Mouse (Mus musculus) myocyte (in vitro differentiated cells): Measurements from ENCODE around the gene 4931429L15Rik. TPM values are rescaled to one million over a fixed set of nuclear protein-coding genes. Genes with fewer than 3 reads are reported as not detected.
"Not testable (repeated sequence)": the region's sequence is repeated elsewhere in the genome, so short reads cannot be mapped to it uniquely, and the experiment has no call there.

ENCODE experiments used
- H3K27me3 ChIP-seq: one replicate; pipeline ENCODE4 v1.6.1; 2011; ENCODE audit not compliant: control insufficient read depth, insufficient read depth, insufficient read length
- H3K36me3 ChIP-seq: one replicate; pipeline ENCODE4 v1.6.1; 2011; ENCODE audit not compliant: control insufficient read depth, insufficient read depth
- H3K4me2 ChIP-seq: one replicate; pipeline ENCODE4 v1.6.1; 2011; ENCODE audit warnings: low read depth, control low read depth
- H3K4me3 ChIP-seq: one replicate; pipeline ENCODE4 v1.5.1; 2011; ENCODE audit warnings: mild to moderate bottlenecking, control low read depth, moderate library complexity
- H3K79me2 ChIP-seq: one replicate; pipeline ENCODE4 v1.6.1; 2011; ENCODE audit not compliant: control insufficient read depth, insufficient read depth
- H3ac ChIP-seq: one replicate; pipeline ENCODE4 v1.6.1; 2011; ENCODE audit not compliant: control insufficient read depth, insufficient read length
- CEBPB ChIP-seq: IDR thresholded peaks from 2 replicates; pipeline ENCODE4 v1.6.1; 2011; ENCODE audit warnings: mild to moderate bottlenecking, moderate library complexity; ENCODE audit not compliant: poor library complexity, insufficient read depth, severe bottlenecking
- E2F4 ChIP-seq: IDR thresholded peaks from one replicate; pipeline ENCODE4 v1.6.1; 2011; ENCODE audit warnings: mild to moderate bottlenecking, control low read depth, moderate library complexity; ENCODE audit not compliant: insufficient read depth
- MAX ChIP-seq: IDR thresholded peaks from one replicate; pipeline ENCODE4 v1.6.1; 2011; ENCODE audit warnings: low read depth, mild to moderate bottlenecking, control low read depth
- MYOD1 ChIP-seq, 3 experiments: IDR thresholded peaks; one replicate each; pipeline ENCODE4 v1.6.1; 2011; ENCODE audit warnings: control low read depth in 2 of 3, low read depth in 2 of 3, mild to moderate bottlenecking in 2 of 3, moderate library complexity in 1 of 3; ENCODE audit not compliant: insufficient read length in 2 of 3, control insufficient read depth in 1 of 3
- MYOG ChIP-seq, 3 experiments: IDR thresholded peaks; one replicate each; pipeline ENCODE4 v1.6.1; 2011; ENCODE audit warnings: control low read depth in 2 of 3, low read depth in 2 of 3, mild to moderate bottlenecking in 2 of 3; ENCODE audit not compliant: insufficient read length in 2 of 3, control insufficient read depth in 1 of 3, insufficient read depth in 1 of 3
- POLR2A ChIP-seq: IDR thresholded peaks from one replicate; pipeline ENCODE4 v1.6.1; 2011; ENCODE audit warnings: low read depth, mild to moderate bottlenecking, control low read depth, moderate library complexity; ENCODE audit not compliant: insufficient read length
- POLR2AphosphoS2 ChIP-seq: IDR thresholded peaks from one replicate; pipeline ENCODE4 v1.6.1; 2011; ENCODE audit warnings: low read depth, control low read depth; ENCODE audit not compliant: insufficient read length
- REST ChIP-seq: IDR thresholded peaks from one replicate; pipeline ENCODE4 v1.6.1; 2011; ENCODE audit warnings: mild to moderate bottlenecking, control low read depth, moderate library complexity; ENCODE audit not compliant: insufficient read depth, insufficient read length
- SRF ChIP-seq: IDR thresholded peaks from one replicate; pipeline ENCODE4 v1.6.1; 2011; ENCODE audit warnings: low read depth; ENCODE audit not compliant: control insufficient read depth, insufficient read length
- TCF12 ChIP-seq: IDR thresholded peaks from one replicate; pipeline ENCODE4 v1.6.1; 2011; ENCODE audit warnings: mild to moderate bottlenecking, control low read depth; ENCODE audit not compliant: poor library complexity, insufficient read depth, severe bottlenecking
- TCF3 ChIP-seq: IDR thresholded peaks from one replicate; pipeline ENCODE4 v1.6.1; 2011; ENCODE audit warnings: low read depth, control low read depth; ENCODE audit not compliant: insufficient read length
- USF1 ChIP-seq: IDR thresholded peaks from one replicate; pipeline ENCODE4 v1.6.1; 2011; ENCODE audit warnings: low read depth, mild to moderate bottlenecking, control low read depth, moderate library complexity
- polyA plus RNA-seq: library from polyadenylated mRNA; unstranded; fragments of >200 nt; fragmentation: generic; extraction: Trizol; gene quantifications from one replicate; pipeline ENCODE4 v1.2.1, GENCODE M21; 2012; ENCODE audit warnings: missing spikeins

Gene 4931429L15Rik
- polyA plus RNA-seq, result not detected

DNA sequence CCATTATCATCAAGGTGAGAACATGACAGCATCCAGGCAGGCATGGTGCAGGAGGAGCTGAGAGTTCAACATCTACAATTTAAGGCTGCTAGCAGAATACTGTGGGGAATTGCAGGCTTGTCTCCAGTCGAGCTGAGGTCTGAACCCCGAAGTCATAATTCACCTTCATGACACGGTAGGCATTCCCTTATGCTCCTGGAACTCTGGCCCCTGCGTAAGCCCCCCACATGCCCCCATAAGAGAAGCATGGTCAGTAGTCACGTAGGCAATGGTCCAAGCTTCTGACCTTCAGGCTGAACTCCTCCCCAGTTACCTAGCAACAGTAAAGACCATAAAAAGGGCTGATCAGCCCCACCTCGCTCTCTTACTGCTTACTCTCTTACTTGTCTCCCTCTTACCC is at the start of gene 4931429L15Rik:
TSS of gene 4931429L15Rik (minus strand) at position 101 of the 400 bp plus-strand sequence.
- H3K4me3 ChIP-seq, H3ac ChIP-seq, H3K79me2 ChIP-seq, H3K4me2 ChIP-seq, H3K36me3 ChIP-seq: not testable (repeated sequence)
- peaks cover 30% of the 10 kb centered on the region for H3K27me3 ChIP-seq

DNA sequence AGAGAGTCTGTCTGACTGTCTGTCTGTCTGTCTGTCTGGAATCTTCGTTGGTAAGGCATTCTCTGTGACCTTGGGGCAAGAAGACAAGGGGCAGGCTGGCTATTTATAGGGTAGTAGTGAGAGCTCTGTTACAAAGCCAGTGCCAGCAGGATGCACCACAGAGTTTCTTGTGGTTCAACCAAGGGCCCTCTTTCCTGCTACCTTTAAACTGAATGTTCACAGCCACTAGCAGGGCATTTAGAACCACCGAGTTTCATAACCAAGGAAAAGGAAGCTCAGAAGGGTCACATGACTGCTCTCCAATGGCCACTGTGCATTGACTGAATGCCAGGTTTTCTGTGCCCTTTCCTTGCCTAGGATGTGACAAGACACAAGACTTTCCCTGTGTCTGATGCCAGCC is 42.7 kb upstream of the 4931429L15Rik start:
- Histone ChIP-seq H3ac (no peak overlapping the region), H3K4me2 (no peak overlapping the region), H3K79me2 (no peaks in the 10 kb centered on the region), H3K27me3 (peaks cover 3% of the 10 kb centered on the region), H3K4me3 (no peak overlapping the region), H3K36me3 (no peaks in the 10 kb centered on the region)
- TF ChIP-seq USF1 (no peak), SRF (no peak), MAX (no peak), E2F4 (no peak), POLR2AphosphoS2 (no peak), MYOD1 (IDR thresholded peaks at IDR 0.05; ENCODE audit: control insufficient read depth in 1 of 3, insufficient read length in 2 of 3, low read depth in 2 of 3) (no peak), TCF3 (no peak), POLR2A (no peak), CEBPB (no peak), TCF12 (no peak)

DNA sequence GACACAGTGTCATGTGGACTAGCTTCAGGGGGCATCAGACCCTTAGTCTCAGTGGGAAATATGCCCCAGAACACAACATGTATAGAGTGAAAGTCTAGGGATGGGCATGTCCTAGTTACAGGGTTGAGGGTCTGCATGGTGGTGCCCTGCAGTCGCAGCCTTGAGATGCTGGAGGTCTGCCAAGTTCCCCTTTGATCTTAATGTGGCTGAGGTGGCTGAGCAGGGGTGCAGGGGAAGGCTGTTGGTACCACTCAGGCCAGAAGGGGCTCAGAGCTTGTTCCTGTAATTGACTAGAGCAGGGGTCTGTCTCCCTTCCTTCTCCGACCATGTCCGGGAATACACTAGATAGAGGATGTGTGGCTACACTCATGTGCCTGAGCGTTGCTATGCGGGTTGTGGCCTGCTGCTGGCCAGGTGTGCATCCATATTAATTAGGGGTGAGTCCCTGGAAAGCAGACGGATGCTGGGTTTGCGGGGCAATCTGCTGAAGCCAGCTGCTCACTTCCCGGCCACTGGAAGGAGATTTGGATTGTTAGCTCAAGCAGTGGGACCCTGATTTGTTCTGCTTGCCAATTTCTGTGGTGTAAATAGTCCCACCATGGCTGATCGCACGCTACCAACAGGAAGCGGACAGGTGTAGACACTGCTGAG is 41.8 kb upstream of the 4931429L15Rik start:
- Histone ChIP-seq H3K79me2 (no peaks in the 10 kb centered on the region), H3K4me3 (no peak overlapping the region), H3K4me2 (no peak overlapping the region), H3K27me3 (peaks cover 4% of the 10 kb centered on the region), H3K36me3 (no peaks in the 10 kb centered on the region), H3ac (no peak overlapping the region)
- TF ChIP-seq POLR2A (no peak), MYOG (IDR thresholded peaks at IDR 0.05; ENCODE audit: control insufficient read depth in 1 of 3, insufficient read depth in 1 of 3, insufficient read length in 2 of 3, low read depth in 2 of 3) (no peak), CEBPB (no peak), E2F4 (no peak), MAX (no peak), TCF12 (no peak), POLR2AphosphoS2 (no peak), TCF3 (no peak), SRF (no peak), REST (no peak), USF1 (no peak), MYOD1 (IDR thresholded peaks at IDR 0.05; ENCODE audit: control insufficient read depth in 1 of 3, insufficient read length in 2 of 3, low read depth in 2 of 3) (no peak)

DNA sequence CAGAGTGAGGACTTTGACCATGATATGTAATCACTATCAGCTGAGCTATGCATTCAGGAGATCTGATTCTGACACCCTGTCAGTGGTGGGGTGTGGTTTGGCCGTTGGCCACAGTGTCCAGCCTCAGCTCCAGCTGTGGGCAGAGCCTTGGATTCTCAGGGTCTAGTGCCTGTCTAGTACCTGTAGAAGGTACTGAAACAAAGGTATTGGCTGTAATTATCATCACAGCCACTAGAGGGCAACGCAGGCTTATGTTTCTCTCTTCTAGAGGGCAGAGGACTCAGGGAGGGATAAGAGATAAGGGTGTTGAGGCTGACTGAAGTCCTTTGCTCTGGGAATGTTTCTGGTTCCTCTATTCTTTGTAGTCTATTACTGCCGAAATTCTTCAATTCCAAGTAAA is 34.2 kb upstream of the 4931429L15Rik start:
- Histone ChIP-seq H3ac (no peak overlapping the region), H3K4me2 (no peak overlapping the region), H3K36me3 (no peaks in the 10 kb centered on the region), H3K4me3 (no peak overlapping the region), H3K79me2 (no peaks in the 10 kb centered on the region), H3K27me3 (peaks cover 46% of the 10 kb centered on the region)
- TF ChIP-seq POLR2AphosphoS2, result no peak
- no peak for TF ChIP-seq TCF12
- no peak for TF ChIP-seq CEBPB
- TF ChIP-seq E2F4, result no peak
- TF ChIP-seq MYOD1 (IDR thresholded peaks at IDR 0.05; ENCODE audit: control insufficient read depth in 1 of 3, insufficient read length in 2 of 3, low read depth in 2 of 3), result no peak
- no peak for TF ChIP-seq TCF3
- TF ChIP-seq USF1, result no peak
- TF ChIP-seq POLR2A, result no peak

DNA sequence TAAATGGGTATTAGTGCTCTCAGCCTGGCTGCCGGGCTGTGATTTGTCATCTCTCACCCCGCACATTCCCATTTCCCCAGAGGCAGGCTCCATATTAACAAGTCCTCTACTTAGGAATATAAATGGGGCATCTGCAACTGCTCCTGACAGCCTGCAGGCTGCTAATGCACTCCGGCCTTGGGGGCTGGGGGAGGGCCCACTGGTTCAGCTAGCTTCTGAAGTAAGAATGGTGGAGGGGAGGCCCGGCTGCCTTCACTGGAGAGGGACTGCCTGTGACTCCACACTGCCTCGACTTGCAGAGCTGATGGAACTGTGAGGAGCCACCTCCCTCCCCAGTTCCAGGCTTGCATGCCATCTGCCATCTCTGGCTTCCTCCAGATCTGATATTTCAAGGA is 33.5 kb upstream of the 4931429L15Rik start:
- Histone ChIP-seq H3K4me3 (no peak overlapping the region), H3K27me3 (peaks cover 46% of the 10 kb centered on the region), H3K4me2 (no peak overlapping the region), H3K36me3 (no peaks in the 10 kb centered on the region), H3K79me2 (no peaks in the 10 kb centered on the region), H3ac (no peak overlapping the region)
- TF ChIP-seq E2F4 (no peak), CEBPB (no peak), SRF (no peak), TCF12 (no peak), MAX (no peak), TCF3 (no peak), POLR2A (no peak), REST (no peak), MYOD1 (IDR thresholded peaks at IDR 0.05; ENCODE audit: control insufficient read depth in 1 of 3, insufficient read length in 2 of 3, low read depth in 2 of 3) (no peak), POLR2AphosphoS2 (no peak), MYOG (IDR thresholded peaks at IDR 0.05; ENCODE audit: control insufficient read depth in 1 of 3, insufficient read depth in 1 of 3, insufficient read length in 2 of 3, low read depth in 2 of 3) (no peak), USF1 (no peak)
